Mouse (Mus musculus): Measurements from ENCODE around the gene Ncapg. TPM values are rescaled to one million over a fixed set of nuclear protein-coding genes. Genes with fewer than 3 reads are reported as not detected.

The Ncapg gene
- polyA plus RNA-seq, 1 experiment from 2014 or later: 37.0 TPM

- Histone ChIP-seq H3K36me3 (ENCODE audit: control insufficient read depth, insufficient read depth, low read length) (no peaks in the 10 kb centered on the region), H3K27me3 (replicated peaks; ENCODE audit: control insufficient read depth, insufficient read depth, low read length) (no peaks in the 10 kb centered on the region)
- no peak for ATAC-seq
Measured at GRCm38 (mm10) chr5:45686223-45686622, 16.5 kb downstream of the Ncapg start.

DNA sequence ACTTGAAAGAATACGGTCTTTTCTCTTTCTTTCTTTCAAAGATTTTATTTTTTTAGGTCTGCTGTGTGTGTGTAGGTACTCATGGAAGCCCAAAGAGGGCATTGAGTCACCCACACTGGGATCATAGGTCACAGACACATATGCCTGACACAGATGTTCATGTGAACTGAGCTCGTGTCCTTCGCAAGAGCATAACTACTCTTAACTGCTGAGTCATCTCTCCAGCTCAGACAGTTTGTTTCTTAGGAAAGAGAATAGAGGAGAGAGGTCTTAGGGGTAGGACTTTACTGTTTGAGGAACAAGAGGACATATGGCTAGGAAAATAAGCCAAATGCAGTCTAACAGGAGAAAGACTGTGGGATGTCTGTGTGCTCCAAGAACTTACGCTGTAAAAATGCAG is 19.4 kb downstream of the Ncapg start:
- Histone ChIP-seq H3K27me3 (replicated peaks; ENCODE audit: control insufficient read depth, insufficient read depth, low read length) (no peaks in the 10 kb centered on the region), H3K4me2 (ENCODE audit: low read depth, low read length) (no peak overlapping the region), H3K9me3 (ENCODE audit: control insufficient read depth, low read length) (no peaks in the 10 kb centered on the region), H3K27ac (ENCODE audit: low read length) (no peak overlapping the region), H3K9ac (ENCODE audit: low read depth, low read length) (no peak overlapping the region), H3K4me3 (ENCODE audit: low read length) (no peak overlapping the region), H3K4me1 (ENCODE audit: control insufficient read depth, insufficient read depth, low read length) (no peaks in the 10 kb centered on the region), H3K36me3 (ENCODE audit: control insufficient read depth, insufficient read depth, low read length) (no peaks in the 10 kb centered on the region; the same call in 1 of the 2 replicates)
- WGBS: 91% methylated on average over 4 of the region's 4 CpGs
- ATAC-seq: no peak

More at GRCm38 (mm10) chr5:45686223-45686622, 16.5 kb downstream of the Ncapg start:
- no peak overlapping the region for H3K4me2 ChIP-seq (ENCODE audit: low read depth, low read length)
- H3K4me1 ChIP-seq (ENCODE audit: control insufficient read depth, insufficient read depth, low read length): no peaks in the 10 kb centered on the region
- WGBS: 95% methylated on average over 3 of the region's 3 CpGs
- no peaks in the 10 kb centered on the region for H3K9me3 ChIP-seq (ENCODE audit: control insufficient read depth, low read length)
- H3K4me3 ChIP-seq (ENCODE audit: low read length): no peak overlapping the region
- no peak overlapping the region for H3K27ac ChIP-seq (ENCODE audit: low read length)
- H3K9ac ChIP-seq (ENCODE audit: low read depth, low read length): no peak overlapping the region

- 80% methylated on average over 2 of the region's 2 CpGs for WGBS
- H3K9me3 ChIP-seq (ENCODE audit: control insufficient read depth, low read length): no peaks in the 10 kb centered on the region
- H3K4me3 ChIP-seq (ENCODE audit: low read length): no peak overlapping the region
- no peak overlapping the region for H3K9ac ChIP-seq (ENCODE audit: low read depth, low read length)
- no peak overlapping the region for H3K4me2 ChIP-seq (ENCODE audit: low read depth, low read length)
- no peak overlapping the region for H3K27ac ChIP-seq (ENCODE audit: low read length)
- no peak for ATAC-seq
- H3K36me3 ChIP-seq (ENCODE audit: control insufficient read depth, insufficient read depth, low read length): no peaks in the 10 kb centered on the region; the same call in 1 of the 2 replicates
- H3K4me1 ChIP-seq (ENCODE audit: control insufficient read depth, insufficient read depth, low read length): no peaks in the 10 kb centered on the region
- H3K27me3 ChIP-seq (replicated peaks; ENCODE audit: control insufficient read depth, insufficient read depth, low read length): no peaks in the 10 kb centered on the region
Measured at GRCm38 (mm10) chr5:45690802-45691201, 21.1 kb downstream of the Ncapg start.

- Histone ChIP-seq H3K27me3 (replicated peaks; ENCODE audit: control insufficient read depth, insufficient read depth, low read length) (no peaks in the 10 kb centered on the region), H3K4me1 (ENCODE audit: control insufficient read depth, insufficient read depth, low read length) (no peaks in the 10 kb centered on the region), H3K9ac (ENCODE audit: low read depth, low read length) (no peak overlapping the region), H3K4me3 (ENCODE audit: low read length) (no peak overlapping the region), H3K36me3 (ENCODE audit: control insufficient read depth, insufficient read depth, low read length) (no peaks in the 10 kb centered on the region; the same call in 1 of the 2 replicates), H3K9me3 (ENCODE audit: control insufficient read depth, low read length) (no peaks in the 10 kb centered on the region), H3K4me2 (ENCODE audit: low read depth, low read length) (no peak overlapping the region), H3K27ac (ENCODE audit: low read length) (no peak overlapping the region)
- ATAC-seq: no peak
- WGBS: 88% methylated on average over 6 of the region's 6 CpGs
Measured at GRCm38 (mm10) chr5:45691678-45692077, 22.0 kb downstream of the Ncapg start.

- H3K27me3 ChIP-seq (replicated peaks; ENCODE audit: control insufficient read depth, insufficient read depth, low read length): no peaks in the 10 kb centered on the region
- no peaks in the 10 kb centered on the region for H3K9me3 ChIP-seq (ENCODE audit: control insufficient read depth, low read length)
- H3K36me3 ChIP-seq (ENCODE audit: control insufficient read depth, insufficient read depth, low read length): 0 out of 2 replicates have a peak, but pooled peaks cover 3% of the 10 kb centered on the region
- ATAC-seq: no peak
- no peak overlapping the region for H3K9ac ChIP-seq (ENCODE audit: low read depth, low read length)
- H3K27ac ChIP-seq (ENCODE audit: low read length): no peak overlapping the region
- H3K4me2 ChIP-seq (ENCODE audit: low read depth, low read length): no peak overlapping the region
- 99% methylated on average over 2 of the region's 2 CpGs for WGBS
- H3K4me3 ChIP-seq (ENCODE audit: low read length): no peak overlapping the region
- H3K4me1 ChIP-seq (ENCODE audit: control insufficient read depth, insufficient read depth, low read length): no peaks in the 10 kb centered on the region
Measured at GRCm38 (mm10) chr5:45706811-45707210, 37.1 kb downstream of the Ncapg start.

DNA sequence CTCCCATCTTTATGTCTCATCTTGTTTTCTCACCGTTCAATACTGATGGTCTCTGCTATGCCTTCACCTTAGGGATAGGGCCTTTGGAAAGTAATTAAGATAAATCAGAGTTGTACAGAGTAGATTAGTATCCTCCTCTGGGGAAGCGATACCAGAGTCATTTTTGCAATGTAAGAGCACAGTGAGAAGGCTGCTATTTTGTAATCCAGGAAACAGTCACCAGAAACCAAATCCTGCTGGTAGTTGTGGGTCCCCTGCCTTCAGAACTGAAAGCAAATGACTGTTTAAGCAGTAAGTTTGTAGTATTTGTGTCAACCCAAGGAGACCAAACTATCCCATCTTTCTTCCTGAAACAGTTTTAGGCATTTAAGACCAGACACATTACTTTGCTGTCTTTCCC is 39.9 kb downstream of the Ncapg start:
- Histone ChIP-seq H3K27me3 (replicated peaks; ENCODE audit: control insufficient read depth, insufficient read depth, low read length) (no peaks in the 10 kb centered on the region), H3K27ac (ENCODE audit: low read length) (no peak overlapping the region), H3K4me1 (ENCODE audit: control insufficient read depth, insufficient read depth, low read length) (no peaks in the 10 kb centered on the region), H3K36me3 (ENCODE audit: control insufficient read depth, insufficient read depth, low read length) (0 out of 2 replicates have a peak, but pooled peaks cover 3% of the 10 kb centered on the region), H3K9me3 (ENCODE audit: control insufficient read depth, low read length) (no peaks in the 10 kb centered on the region), H3K4me2 (ENCODE audit: low read depth, low read length) (no peak overlapping the region), H3K4me3 (ENCODE audit: low read length) (no peak overlapping the region), H3K9ac (ENCODE audit: low read depth, low read length) (no peak overlapping the region)
- ATAC-seq: no peak
- 93% methylated on average over 2 of the region's 2 CpGs for WGBS

GRCm38 (mm10) chr5:45718848-45719488 is 49.2 kb downstream of the Ncapg start:
- Histone ChIP-seq H3K27ac (ENCODE audit: low read length) (no peak overlapping the region), H3K4me1 (ENCODE audit: control insufficient read depth, insufficient read depth, low read length) (no peaks in the 10 kb centered on the region), H3K9ac (ENCODE audit: low read depth, low read length) (no peak overlapping the region), H3K27me3 (replicated peaks; ENCODE audit: control insufficient read depth, insufficient read depth, low read length) (no peaks in the 10 kb centered on the region), H3K4me3 (ENCODE audit: low read length) (no peak overlapping the region), H3K9me3 (ENCODE audit: control insufficient read depth, low read length) (no peaks in the 10 kb centered on the region), H3K36me3 (ENCODE audit: control insufficient read depth, insufficient read depth, low read length) (no peaks in the 10 kb centered on the region), H3K4me2 (ENCODE audit: low read depth, low read length) (no peak overlapping the region)
- WGBS: 90% methylated on average over 6 of the region's 6 CpGs
- no peak for ATAC-seq

DNA sequence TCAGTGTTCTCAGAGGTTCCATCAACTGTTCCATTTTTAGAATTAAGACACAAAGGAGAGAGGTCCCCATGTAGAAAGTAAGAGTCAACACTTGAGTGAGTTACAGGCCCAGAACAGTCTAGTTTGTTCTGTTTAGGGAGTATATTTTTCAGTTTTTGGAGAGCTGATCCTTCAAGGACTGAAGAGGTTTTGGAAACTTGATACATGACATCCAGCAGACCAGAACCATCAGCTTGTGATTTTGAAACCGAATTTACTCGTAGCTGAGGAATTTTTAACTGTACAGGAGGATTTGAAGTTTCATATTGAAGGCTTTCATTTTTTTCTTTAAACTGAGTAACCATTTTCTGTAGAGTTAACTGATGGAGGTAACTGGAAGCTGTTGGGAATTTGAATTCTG is 64.0 kb downstream of the Ncapg start:
- H3K27me3 ChIP-seq (replicated peaks; ENCODE audit: control insufficient read depth, insufficient read depth, low read length): no peaks in the 10 kb centered on the region
- no peak overlapping the region for H3K9ac ChIP-seq (ENCODE audit: low read depth, low read length)
- ATAC-seq: no peak
- WGBS: 81% methylated on average over 2 of the region's 2 CpGs
- no peak overlapping the region for H3K4me2 ChIP-seq (ENCODE audit: low read depth, low read length)
- H3K9me3 ChIP-seq (ENCODE audit: control insufficient read depth, low read length): no peaks in the 10 kb centered on the region
- no peaks in the 10 kb centered on the region for H3K4me1 ChIP-seq (ENCODE audit: control insufficient read depth, insufficient read depth, low read length)
- no peaks in the 10 kb centered on the region for H3K36me3 ChIP-seq (ENCODE audit: control insufficient read depth, insufficient read depth, low read length)
- H3K4me3 ChIP-seq (ENCODE audit: low read length): no peak overlapping the region
- H3K27ac ChIP-seq (ENCODE audit: low read length): no peak overlapping the region

GRCm38 (mm10) chr5:45737911-45738310 is 68.2 kb downstream of the Ncapg start:
- Histone ChIP-seq H3K36me3 (ENCODE audit: control insufficient read depth, insufficient read depth, low read length) (no peaks in the 10 kb centered on the region), H3K4me3 (ENCODE audit: low read length) (no peak overlapping the region), H3K4me2 (ENCODE audit: low read depth, low read length) (no peak overlapping the region), H3K9me3 (ENCODE audit: control insufficient read depth, low read length) (no peaks in the 10 kb centered on the region), H3K27me3 (replicated peaks; ENCODE audit: control insufficient read depth, insufficient read depth, low read length) (no peaks in the 10 kb centered on the region), H3K4me1 (ENCODE audit: control insufficient read depth, insufficient read depth, low read length) (no peaks in the 10 kb centered on the region), H3K9ac (ENCODE audit: low read depth, low read length) (no peak overlapping the region), H3K27ac (ENCODE audit: low read length) (no peak overlapping the region)
- 94% methylated on average over 1 of the region's 1 CpGs for WGBS
- ATAC-seq: no peak
